Mouse (Mus musculus) olfactory bulb, adult 2 months (tissue): ENCODE measurements around the gene Olfr432.

Source experiments
- CTCF ChIP-seq: fragments of 200-500 bp; IDR thresholded peaks from 2 replicates; pipeline ENCODE4 v1.5.1; 2012; ENCODE audit warnings: low read depth, mild to moderate bottlenecking, low read length, moderate library complexity; ENCODE audit not compliant: insufficient read depth
- POLR2A ChIP-seq: fragments of 200-500 bp; IDR thresholded peaks from 2 replicates; pipeline ENCODE4 v1.6.1; 2012; ENCODE audit warnings: mild to moderate bottlenecking, low read depth, low read length, moderate library complexity; ENCODE audit not compliant: insufficient read depth

- no peak for TF ChIP-seq CTCF
- TF ChIP-seq POLR2A = no peak
Measured at GRCm38 (mm10) chr1:174040523-174041177, 8.4 kb upstream of the Olfr432 start, which contains the start of gene Olfr433.
